Mouse (Mus musculus) splenic B cell, adult 2 months (primary cell): ENCODE results near the gene Ndufs7.
"Not testable (repeated sequence)": the region's sequence is repeated elsewhere in the genome, so short reads cannot be mapped to it uniquely, and the experiment has no call there.

Source experiments
- DNase-seq: peaks from one replicate; pipeline ENCODE4 v3.0.0-alpha.2; 2011; ENCODE audit warnings: low read depth, low spot score
- H3K27me3 ChIP-seq: 2 replicates; pipeline ENCODE4 v1.6.1; 2012; ENCODE audit warnings: mild to moderate bottlenecking, low read length, moderate library complexity, mixed read lengths; ENCODE audit not compliant: control insufficient read depth, poor library complexity, insufficient read depth, severe bottlenecking
- H3K36me3 ChIP-seq: 2 replicates; pipeline ENCODE4 v1.6.1; 2012; ENCODE audit warnings: mild to moderate bottlenecking, low read length, moderate library complexity, mixed read lengths; ENCODE audit not compliant: control insufficient read depth, poor library complexity, insufficient read depth, severe bottlenecking

The Ndufs7 gene

GRCm38 (mm10) chr10:80248971-80249640 lies at the start of gene Ndufs7:
Gene Ndufs7 (plus strand): TSS chr10:80249121.
- H3K27me3 ChIP-seq, result no peaks in the 10 kb centered on the region
- DNase-seq, result peak; percentile 98
- H3K36me3 ChIP-seq, result no peaks in the 10 kb centered on the region; the same call in 1 of the 2 replicates

GRCm38 (mm10) chr10:80199440-80200008 lies 49.4 kb upstream of the Ndufs7 start:
- Histone ChIP-seq H3K27me3 (no peaks in the 10 kb centered on the region), H3K36me3 (no peaks in the 10 kb centered on the region)
- DNase-seq, result peak; percentile 91

- Histone ChIP-seq H3K27me3 (no peaks in the 10 kb centered on the region), H3K36me3 (no peaks in the 10 kb centered on the region)
- DNase-seq, result no peak
Measured at GRCm38 (mm10) chr10:80200485-80200884, 48.4 kb upstream of the Ndufs7 start.

GRCm38 (mm10) chr10:80204055-80204454 lies 44.9 kb upstream of the Ndufs7 start:
- Histone ChIP-seq H3K27me3 (no peaks in the 10 kb centered on the region), H3K36me3 (no peaks in the 10 kb centered on the region)
- no peak for DNase-seq

GRCm38 (mm10) chr10:80207201-80207600 lies 41.7 kb upstream of the Ndufs7 start:
- DNase-seq, result no peak
- H3K27me3 ChIP-seq, result no peaks in the 10 kb centered on the region
- no peaks in the 10 kb centered on the region for H3K36me3 ChIP-seq

- H3K36me3 ChIP-seq, result no peaks in the 10 kb centered on the region
- H3K27me3 ChIP-seq, result no peaks in the 10 kb centered on the region
- DNase-seq, result no peak
Measured at GRCm38 (mm10) chr10:80207676-80208075, 41.2 kb upstream of the Ndufs7 start.

- no peaks in the 10 kb centered on the region for H3K27me3 ChIP-seq
- no peaks in the 10 kb centered on the region for H3K36me3 ChIP-seq
- DNase-seq, result no peak
Measured at GRCm38 (mm10) chr10:80208248-80208647, 40.7 kb upstream of the Ndufs7 start.

- no peak for DNase-seq
- no peaks in the 10 kb centered on the region for H3K36me3 ChIP-seq
Measured at GRCm38 (mm10) chr10:80208841-80209371, 40.0 kb upstream of the Ndufs7 start.

GRCm38 (mm10) chr10:80211547-80212103 lies 37.3 kb upstream of the Ndufs7 start:
- DNase-seq, H3K36me3 ChIP-seq, H3K27me3 ChIP-seq: not testable (repeated sequence)

More at GRCm38 (mm10) chr10:80208841-80209371, 40.0 kb upstream of the Ndufs7 start:
- no peaks in the 10 kb centered on the region for H3K27me3 ChIP-seq

GRCm38 (mm10) chr10:80215048-80215772 lies 33.7 kb upstream of the Ndufs7 start:
- DNase-seq, result no peak
- H3K36me3 ChIP-seq, result no peaks in the 10 kb centered on the region
- H3K27me3 ChIP-seq, result no peaks in the 10 kb centered on the region

- no peak for DNase-seq
- H3K27me3 ChIP-seq, result no peaks in the 10 kb centered on the region
- no peaks in the 10 kb centered on the region for H3K36me3 ChIP-seq
Measured at GRCm38 (mm10) chr10:80220676-80221075, 28.2 kb upstream of the Ndufs7 start.

- not testable (repeated sequence) for H3K36me3 ChIP-seq, H3K27me3 ChIP-seq
- DNase-seq, result peak; percentile 62
Measured at GRCm38 (mm10) chr10:80223137-80223536, 25.8 kb upstream of the Ndufs7 start.

GRCm38 (mm10) chr10:80226071-80226415 lies 22.9 kb upstream of the Ndufs7 start:
- H3K27me3 ChIP-seq, result no peaks in the 10 kb centered on the region
- DNase-seq, result no peak
- H3K36me3 ChIP-seq, result no peaks in the 10 kb centered on the region; the same call in 1 of the 2 replicates

- Histone ChIP-seq H3K27me3 (no peaks in the 10 kb centered on the region), H3K36me3 (no peaks in the 10 kb centered on the region; the same call in 1 of the 2 replicates)
- peak; percentile 98 for DNase-seq
Measured at GRCm38 (mm10) chr10:80226416-80227165, 22.3 kb upstream of the Ndufs7 start, which contains the start of gene Mum1. Gene Mum1 (plus strand): TSS chr10:80226434.
